In genomic region chr2:164458535-164458934, GRCm38 (mm10) we compare ENCODE assay signal across 13 mouse cellular contexts. TPM values are rescaled to one million over a fixed set of nuclear protein-coding genes. Genes with fewer than 3 reads are reported as not detected.
DNase-seq lines count a peak whose midpoint lies in the region; ATAC-seq and TF ChIP-seq lines count a peak whose summit lies in the region.
"Had no signal": no experiment of that assay in that cellular context is flagged by ENCODE, and none has a peak within 500 bp of the region (broad histone marks: within the 10 kb centered on the region; RNA-seq: fewer than 3 reads in every experiment).

No protein-coding gene starts in this region.

- peaks cover 7% of the 10 kb centered on the region; the same call in 1 of the 2 replicates for H3K36me3 ChIP-seq in lung, embryonic 14.5 days (ENCODE audit: insufficient read depth)
- H3K36me3 ChIP-seq in intestine, postnatal 0 days (ENCODE audit: control insufficient read depth, insufficient read depth) = 0 out of 2 replicates have a peak, but pooled peaks cover 8% of the 10 kb centered on the region
- peaks cover 4% of the 10 kb centered on the region; the same call in 1 of the 2 replicates for H3K36me3 ChIP-seq in liver, embryonic 15.5 days (replicated peaks)
- no peaks in the 10 kb centered on the region for H3K36me3 ChIP-seq in stomach, postnatal 0 days (ENCODE audit: control insufficient read depth, insufficient read depth, low read length)

- peaks cover 12% of the 10 kb centered on the region for H3K4me1 ChIP-seq in lung, embryonic 14.5 days (ENCODE audit: insufficient read depth)
- peaks cover 16% of the 10 kb centered on the region; the same call in 1 of the 2 replicates for H3K4me1 ChIP-seq in intestine, postnatal 0 days (replicated peaks; ENCODE audit: control insufficient read depth, insufficient read depth, low read length)
- H3K4me1 ChIP-seq in liver, embryonic 15.5 days (replicated peaks) = peaks cover 40% of the 10 kb centered on the region
- peaks cover 12% of the 10 kb centered on the region for H3K4me1 ChIP-seq in stomach, postnatal 0 days (replicated peaks; ENCODE audit: control insufficient read depth, insufficient read depth)

- TF ChIP-seq CTCF in lung, embryonic 14.5 days (IDR thresholded peaks at IDR 0.05; ENCODE audit: low read depth) = no peak
- TF ChIP-seq CTCF in intestine, postnatal 0 days (IDR thresholded peaks at IDR 0.05; ENCODE audit: low read depth) = no peak
- TF ChIP-seq CTCF in stomach, postnatal 0 days (IDR thresholded peaks at IDR 0.05; ENCODE audit: low read depth) = no peak

- no peak for DNase-seq in lung, embryonic 14.5 days
- DNase-seq in lung, postnatal 4 days = no peak
- DNase-seq in stomach, postnatal 0 days (ENCODE audit: low spot score) = peak; percentile 73
- DNase-seq in gastrocnemius, postnatal 10 days = no peak
- DNase-seq in frontal cortex, postnatal 25 days (ENCODE audit: low spot score in 2 of 2) = no peak
- DNase-seq in right cerebral cortex, adult 2 months (ENCODE audit: low spot score in 2 of 2) = no peak
- DNase-seq: heart, adult 2 months had no signal

- no peak overlapping the region for H3K9ac ChIP-seq in lung, embryonic 14.5 days
- no peak overlapping the region for H3K9ac ChIP-seq in intestine, postnatal 0 days (ENCODE audit: low read depth, low read length)
- H3K9ac ChIP-seq in liver, embryonic 15.5 days = no peak overlapping the region
- H3K9ac ChIP-seq in stomach, postnatal 0 days (ENCODE audit: low read length) = no peak overlapping the region
- H3K9ac ChIP-seq: limb, embryonic 15.5 days had no signal

- H3K27ac ChIP-seq in lung, embryonic 14.5 days (ENCODE audit: low read depth) = peak overlapping the region; percentile 68
- peak overlapping the region; percentile 57 for H3K27ac ChIP-seq in intestine, postnatal 0 days (ENCODE audit: low read depth, low read length)
- H3K27ac ChIP-seq in liver, embryonic 15.5 days (replicated peaks) = peak overlapping the region; percentile 71
- H3K27ac ChIP-seq in stomach, postnatal 0 days (replicated peaks) = peak overlapping the region; percentile 75
- H3K27ac ChIP-seq: heart, adult 2 months; hindbrain, embryonic 13.5 days; limb, embryonic 15.5 days had no signal

- H3K9me3 ChIP-seq in lung, embryonic 14.5 days (ENCODE audit: low read depth, low read length) = no peaks in the 10 kb centered on the region
- no peaks in the 10 kb centered on the region for H3K9me3 ChIP-seq in intestine, postnatal 0 days (ENCODE audit: control insufficient read depth)
- H3K9me3 ChIP-seq in liver, embryonic 15.5 days (replicated peaks) = no peaks in the 10 kb centered on the region
- no peaks in the 10 kb centered on the region for H3K9me3 ChIP-seq in stomach, postnatal 0 days (ENCODE audit: control insufficient read depth, low read length)
- H3K9me3 ChIP-seq: hindbrain, embryonic 13.5 days; limb, embryonic 15.5 days had no signal

- TF ChIP-seq EP300 in stomach, postnatal 0 days (optimal IDR thresholded peaks at IDR 0.05) = no peak

- 65% methylated on average over 8 of the region's 8 CpGs for WGBS in lung, embryonic 14.5 days
- 35% methylated on average over 8 of the region's 8 CpGs for WGBS in intestine, postnatal 0 days
- 45% methylated on average over 8 of the region's 8 CpGs for WGBS in liver, embryonic 15.5 days (ENCODE audit: insufficient replicate concordance)
- 62% methylated on average over 8 of the region's 8 CpGs for WGBS in stomach, postnatal 0 days

- H3K4me3 ChIP-seq in lung, embryonic 14.5 days (ENCODE audit: low read depth, low read length) = no peak overlapping the region
- H3K4me3 ChIP-seq in intestine, postnatal 0 days (ENCODE audit: low read depth, low read length) = no peak overlapping the region
- H3K4me3 ChIP-seq in liver, embryonic 15.5 days (replicated peaks) = no peak overlapping the region
- H3K4me3 ChIP-seq in stomach, postnatal 0 days (ENCODE audit: low read depth, low read length) = no peak overlapping the region
- H3K4me3 ChIP-seq: heart, adult 2 months; hindbrain, embryonic 13.5 days; limb, embryonic 15.5 days had no signal

- ATAC-seq in lung, embryonic 14.5 days (ENCODE audit: insufficient read depth) = no peak
- peak; percentile 1; the same call in 1 of the 2 replicates for ATAC-seq in intestine, postnatal 0 days
- peak; percentile 11; the same call in 1 of the 2 replicates for ATAC-seq in liver, embryonic 15.5 days (ENCODE audit: insufficient read depth)
- peak; percentile 45 for ATAC-seq in stomach, postnatal 0 days (ENCODE audit: low FRiP score, low TSS enrichment)

- no peak overlapping the region for H3K4me2 ChIP-seq in lung, embryonic 14.5 days
- H3K4me2 ChIP-seq in intestine, postnatal 0 days (replicated peaks; ENCODE audit: low read depth) = peak overlapping the region; percentile 44; the same call in 1 of the 2 replicates
- H3K4me2 ChIP-seq in liver, embryonic 15.5 days = peak overlapping the region; percentile 20; the same call in 1 of the 2 replicates
- H3K4me2 ChIP-seq in stomach, postnatal 0 days (replicated peaks; ENCODE audit: low read depth) = no peak overlapping the region
- H3K4me2 ChIP-seq: hindbrain, embryonic 13.5 days; limb, embryonic 15.5 days had no signal

- H3K27me3 ChIP-seq in lung, embryonic 14.5 days (ENCODE audit: insufficient read depth, low read length) = no peaks in the 10 kb centered on the region
- H3K27me3 ChIP-seq in intestine, postnatal 0 days (replicated peaks; ENCODE audit: control insufficient read depth, insufficient read depth, low read length) = no peaks in the 10 kb centered on the region
- H3K27me3 ChIP-seq in liver, embryonic 15.5 days = peaks cover 4% of the 10 kb centered on the region; the same call in 1 of the 2 replicates
- H3K27me3 ChIP-seq in stomach, postnatal 0 days (ENCODE audit: control insufficient read depth, insufficient read depth, low read length) = no peaks in the 10 kb centered on the region
- H3K27me3 ChIP-seq: hindbrain, embryonic 13.5 days; limb, embryonic 15.5 days had no signal

RNA-seq across cellular contexts. Expression of gene Sys1, which starts 1.8 kb away (rescaled TPM):
- polyA plus RNA-seq in lung, embryonic 14.5 days (2014; fragmentation: Nextera tagmentation; extraction: Ambion mirVana) = 65.6 and 68.7 TPM in 2 replicates
- 58.7 and 62.3 TPM in 2 replicates for polyA plus RNA-seq in intestine, postnatal 0 days (2015; fragmentation: Nextera tagmentation; extraction: Ambion mirVana)
- 27.1 and 29.7 TPM in 2 replicates for polyA plus RNA-seq in liver, embryonic 15.5 days (2015; fragmentation: Nextera tagmentation; extraction: Ambion mirVana)
- polyA plus RNA-seq in stomach, postnatal 0 days (2015; fragmentation: Nextera tagmentation; extraction: Ambion mirVana) = 46.9 and 48.6 TPM in 2 replicates
- total RNA-seq in gastrocnemius, postnatal 10 days (2021) = 10 to 100 TPM; 16.8 to 18.4 TPM

RNA-seq across cellular contexts. Expression of gene Gm20458, which starts 2.2 kb away (rescaled TPM):
- polyA plus RNA-seq in lung, embryonic 14.5 days (2014; fragmentation: Nextera tagmentation; extraction: Ambion mirVana) = 14.4 and 14.9 TPM in 2 replicates
- polyA plus RNA-seq in intestine, postnatal 0 days (2015; fragmentation: Nextera tagmentation; extraction: Ambion mirVana) = 21.4 and 29.1 TPM in 2 replicates
- 5.0 TPM in 1 of 2 replicates, not detected in the other for polyA plus RNA-seq in liver, embryonic 15.5 days (2015; fragmentation: Nextera tagmentation; extraction: Ambion mirVana)
- polyA plus RNA-seq in stomach, postnatal 0 days (2015; fragmentation: Nextera tagmentation; extraction: Ambion mirVana) = 26.9 and 28.1 TPM in 2 replicates
- total RNA-seq in gastrocnemius, postnatal 10 days (2021) = 1 to 10 TPM in 1 of 2 experiments, not detected in 1; 3.3 TPM

RNA-seq across cellular contexts. Expression of gene Sdc4, which starts 14.8 kb away (rescaled TPM):
- 101 and 103 TPM in 2 replicates for polyA plus RNA-seq in lung, embryonic 14.5 days (2014; fragmentation: Nextera tagmentation; extraction: Ambion mirVana)
- 92.0 and 103 TPM in 2 replicates for polyA plus RNA-seq in intestine, postnatal 0 days (2015; fragmentation: Nextera tagmentation; extraction: Ambion mirVana)
- 55.0 and 63.3 TPM in 2 replicates for polyA plus RNA-seq in liver, embryonic 15.5 days (2015; fragmentation: Nextera tagmentation; extraction: Ambion mirVana)
- polyA plus RNA-seq in stomach, postnatal 0 days (2015; fragmentation: Nextera tagmentation; extraction: Ambion mirVana) = 133 and 143 TPM in 2 replicates
- total RNA-seq in gastrocnemius, postnatal 10 days (2021) = 10 to 100 TPM; 52.5 TPM

RNA-seq across cellular contexts. Expression of gene Trp53tg5, which starts 15.0 kb away (rescaled TPM):
- polyA plus RNA-seq in lung, embryonic 14.5 days (2014; fragmentation: Nextera tagmentation; extraction: Ambion mirVana) = not detected in 2 replicates
- polyA plus RNA-seq in intestine, postnatal 0 days (2015; fragmentation: Nextera tagmentation; extraction: Ambion mirVana) = not detected in 2 replicates
- not detected in 2 replicates for polyA plus RNA-seq in liver, embryonic 15.5 days (2015; fragmentation: Nextera tagmentation; extraction: Ambion mirVana)
- polyA plus RNA-seq in stomach, postnatal 0 days (2015; fragmentation: Nextera tagmentation; extraction: Ambion mirVana) = not detected in 2 replicates
- not detected for total RNA-seq in gastrocnemius, postnatal 10 days (2021)
- total RNA-seq: heart, adult 2 months; layer of hippocampus, postnatal 25 days had no signal
- polyA plus RNA-seq: forebrain, embryonic 11.5 days; heart, adult 2 months; limb, embryonic 15.5 days had no signal

RNA-seq across cellular contexts. Expression of gene Dbndd2, which starts 27.4 kb away (rescaled TPM):
- polyA plus RNA-seq in lung, embryonic 14.5 days (2014; fragmentation: Nextera tagmentation; extraction: Ambion mirVana) = 4.4 and 5.3 TPM in 2 replicates
- 15.9 and 18.8 TPM in 2 replicates for polyA plus RNA-seq in intestine, postnatal 0 days (2015; fragmentation: Nextera tagmentation; extraction: Ambion mirVana)
- polyA plus RNA-seq in liver, embryonic 15.5 days (2015; fragmentation: Nextera tagmentation; extraction: Ambion mirVana) = 2.2 and 6.2 TPM in 2 replicates
- polyA plus RNA-seq in stomach, postnatal 0 days (2015; fragmentation: Nextera tagmentation; extraction: Ambion mirVana) = 27.3 and 27.8 TPM in 2 replicates
- 10 to 100 TPM; 13.0 to 17.7 TPM for total RNA-seq in gastrocnemius, postnatal 10 days (2021)

Comparison
In these comparisons a context has a peak if more than half of its experiments do, and no peak if none do; other contexts are left out.
1. H3K4me2 ChIP-seq: peak in intestine, postnatal 0 days (single experiment) and liver, embryonic 15.5 days (single experiment); none in lung, embryonic 14.5 days (single experiment) and stomach, postnatal 0 days (single experiment).
2. Peak in every context shown above with its lines, with median percentiles within 50 percentile points of each other: H3K27ac ChIP-seq.